Mouse (Mus musculus): ENCODE measurements around the gene Nipa1. TPM values are rescaled to one million over a fixed set of nuclear protein-coding genes. Genes with fewer than 3 reads are reported as not detected.

Gene Nipa1
- polyA plus RNA-seq, 1 experiment: 2.2 TPM

DNA sequence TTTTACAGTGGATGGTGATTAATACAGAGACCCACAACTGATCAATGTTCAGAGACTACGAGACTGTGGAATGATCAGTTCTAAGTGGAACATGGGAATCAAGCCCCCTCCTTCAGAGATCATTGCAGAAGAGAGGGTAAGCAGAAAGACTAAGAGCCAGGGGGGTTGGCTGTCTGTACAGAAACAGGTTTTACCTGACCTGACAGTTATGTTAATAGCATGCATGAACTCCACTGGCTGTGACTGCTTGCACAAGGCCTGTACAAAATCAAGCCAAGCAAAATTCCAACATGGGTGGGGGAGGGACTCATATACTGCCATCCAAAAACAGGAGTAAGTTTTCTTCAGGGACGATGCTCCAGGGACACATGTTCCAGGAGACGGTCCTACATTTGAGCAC, 28.6 kb downstream of the Nipa1 start:
- no peak overlapping the region for H3K4me2 ChIP-seq (ENCODE audit: low read depth)
- no peaks in the 10 kb centered on the region for H3K36me3 ChIP-seq (ENCODE audit: control insufficient read depth, insufficient read depth)
- H3K4me3 ChIP-seq: no peak overlapping the region
- H3ac ChIP-seq (ENCODE audit: control insufficient read depth, insufficient read length): no peak overlapping the region
- no peaks in the 10 kb centered on the region for H3K79me2 ChIP-seq (ENCODE audit: control insufficient read depth, insufficient read depth)
- no peaks in the 10 kb centered on the region for H3K27me3 ChIP-seq (ENCODE audit: control insufficient read depth, insufficient read depth, insufficient read length)
- TF ChIP-seq MYOD1 (IDR thresholded peaks at IDR 0.05; ENCODE audit: control insufficient read depth in 1 of 3, insufficient read length in 2 of 3, low read depth in 2 of 3) (no peak), SRF (IDR thresholded peaks at IDR 0.05; ENCODE audit: control insufficient read depth, insufficient read length, low read depth) (no peak), TCF3 (IDR thresholded peaks at IDR 0.05; ENCODE audit: insufficient read length, low read depth) (no peak), USF1 (IDR thresholded peaks at IDR 0.05; ENCODE audit: low read depth) (no peak), TCF12 (IDR thresholded peaks at IDR 0.05; ENCODE audit: insufficient read depth, poor library complexity, severe bottlenecking) (no peak), POLR2A (IDR thresholded peaks at IDR 0.05; ENCODE audit: insufficient read length, low read depth) (no peak), CEBPB (IDR thresholded peaks at IDR 0.05; ENCODE audit: insufficient read depth, poor library complexity, severe bottlenecking) (no peak), MAX (IDR thresholded peaks at IDR 0.05; ENCODE audit: low read depth) (no peak), REST (IDR thresholded peaks at IDR 0.05; ENCODE audit: insufficient read depth, insufficient read length) (no peak), E2F4 (IDR thresholded peaks at IDR 0.05; ENCODE audit: insufficient read depth) (no peak), POLR2AphosphoS2 (IDR thresholded peaks at IDR 0.05; ENCODE audit: insufficient read length, low read depth) (no peak), MYOG (IDR thresholded peaks at IDR 0.05; ENCODE audit: control insufficient read depth in 1 of 3, insufficient read depth in 1 of 3, insufficient read length in 2 of 3, low read depth in 2 of 3) (no peak)

DNA sequence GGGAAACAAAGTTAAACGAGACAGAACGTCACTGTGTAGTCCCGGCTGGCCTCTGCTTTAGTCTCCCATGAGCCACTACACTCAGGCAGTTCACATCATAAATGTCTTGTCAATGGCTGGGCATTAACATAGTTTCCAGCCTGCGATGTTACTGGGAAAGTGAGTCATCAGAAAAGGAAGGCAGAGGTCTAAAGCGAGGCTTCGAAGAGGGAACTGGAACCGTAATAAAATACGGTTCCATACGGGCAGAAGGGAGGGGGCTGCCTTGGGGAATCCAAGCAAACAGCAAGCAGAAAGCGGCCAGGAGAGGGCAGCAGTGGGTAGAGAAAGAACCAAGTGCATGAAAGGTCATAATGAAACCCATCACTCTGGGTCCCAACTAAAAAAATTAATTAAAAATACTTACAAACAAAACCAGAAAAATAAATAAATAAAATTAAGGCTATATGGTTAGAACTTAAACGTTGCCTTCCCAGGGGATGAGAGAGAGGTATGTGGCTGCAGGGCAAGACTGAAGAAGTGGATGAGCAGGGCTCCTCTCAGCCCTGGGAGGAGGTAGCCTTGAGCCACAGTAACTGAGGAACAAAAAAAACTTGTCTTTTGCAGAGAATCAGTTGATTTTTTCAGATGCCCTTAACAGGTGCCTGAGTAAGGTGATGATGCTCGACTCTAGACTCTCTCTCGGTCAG, 33.1 kb downstream of the Nipa1 start:
- Histone ChIP-seq H3K4me3 (no peak overlapping the region), H3K36me3 (ENCODE audit: control insufficient read depth, insufficient read depth) (no peaks in the 10 kb centered on the region), H3K27me3 (ENCODE audit: control insufficient read depth, insufficient read depth, insufficient read length) (no peaks in the 10 kb centered on the region), H3K4me2 (ENCODE audit: low read depth) (peak overlapping the region; percentile 38), H3ac (ENCODE audit: control insufficient read depth, insufficient read length) (no peak overlapping the region), H3K79me2 (ENCODE audit: control insufficient read depth, insufficient read depth) (no peaks in the 10 kb centered on the region)
- TF ChIP-seq SRF (IDR thresholded peaks at IDR 0.05; ENCODE audit: control insufficient read depth, insufficient read length, low read depth): no peak
- no peak for TF ChIP-seq TCF3 (IDR thresholded peaks at IDR 0.05; ENCODE audit: insufficient read length, low read depth)
- TF ChIP-seq TCF12 (IDR thresholded peaks at IDR 0.05; ENCODE audit: insufficient read depth, poor library complexity, severe bottlenecking): no peak
- no peak for TF ChIP-seq MYOG (IDR thresholded peaks at IDR 0.05; ENCODE audit: control insufficient read depth in 1 of 3, insufficient read depth in 1 of 3, insufficient read length in 2 of 3, low read depth in 2 of 3)
- TF ChIP-seq MAX (IDR thresholded peaks at IDR 0.05; ENCODE audit: low read depth): no peak
- no peak for TF ChIP-seq USF1 (IDR thresholded peaks at IDR 0.05; ENCODE audit: low read depth)
- TF ChIP-seq CEBPB (IDR thresholded peaks at IDR 0.05; ENCODE audit: insufficient read depth, poor library complexity, severe bottlenecking): no peak
- no peak for TF ChIP-seq E2F4 (IDR thresholded peaks at IDR 0.05; ENCODE audit: insufficient read depth)
- no peak for TF ChIP-seq MYOD1 (IDR thresholded peaks at IDR 0.05; ENCODE audit: control insufficient read depth in 1 of 3, insufficient read length in 2 of 3, low read depth in 2 of 3)
- TF ChIP-seq POLR2A (IDR thresholded peaks at IDR 0.05; ENCODE audit: insufficient read length, low read depth): no peak
- TF ChIP-seq POLR2AphosphoS2 (IDR thresholded peaks at IDR 0.05; ENCODE audit: insufficient read length, low read depth): no peak
- no peak for TF ChIP-seq REST (IDR thresholded peaks at IDR 0.05; ENCODE audit: insufficient read depth, insufficient read length)

DNA sequence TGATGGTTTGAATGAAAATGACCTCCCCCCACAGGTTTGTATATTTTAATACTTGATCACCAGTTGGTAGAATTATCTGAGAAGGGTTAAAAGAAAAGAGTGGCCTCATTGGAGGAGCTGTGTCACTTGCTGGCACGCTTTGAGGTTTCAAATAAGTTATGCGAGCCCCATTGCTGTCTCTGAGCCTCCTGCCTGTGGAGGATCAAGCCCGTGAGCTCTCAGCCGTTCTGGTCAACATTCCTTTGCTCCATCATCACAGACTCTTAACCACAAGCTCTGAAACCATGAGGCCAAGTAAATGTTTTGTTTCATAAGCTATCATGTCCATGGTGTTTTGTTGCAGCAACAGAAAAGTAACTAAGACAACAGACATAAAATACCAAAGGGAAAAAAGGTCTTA, 35.0 kb downstream of the Nipa1 start:
- Histone ChIP-seq H3K36me3 (ENCODE audit: control insufficient read depth, insufficient read depth) (no peaks in the 10 kb centered on the region), H3K79me2 (ENCODE audit: control insufficient read depth, insufficient read depth) (no peaks in the 10 kb centered on the region), H3K4me3 (no peak overlapping the region), H3ac (ENCODE audit: control insufficient read depth, insufficient read length) (no peak overlapping the region), H3K27me3 (ENCODE audit: control insufficient read depth, insufficient read depth, insufficient read length) (no peaks in the 10 kb centered on the region), H3K4me2 (ENCODE audit: low read depth) (no peak overlapping the region)
- no peak for TF ChIP-seq POLR2A (IDR thresholded peaks at IDR 0.05; ENCODE audit: insufficient read length, low read depth)
- no peak for TF ChIP-seq MYOD1 (IDR thresholded peaks at IDR 0.05; ENCODE audit: control insufficient read depth in 1 of 3, insufficient read length in 2 of 3, low read depth in 2 of 3)
- TF ChIP-seq REST (IDR thresholded peaks at IDR 0.05; ENCODE audit: insufficient read depth, insufficient read length): no peak
- no peak for TF ChIP-seq CEBPB (IDR thresholded peaks at IDR 0.05; ENCODE audit: insufficient read depth, poor library complexity, severe bottlenecking)

DNA sequence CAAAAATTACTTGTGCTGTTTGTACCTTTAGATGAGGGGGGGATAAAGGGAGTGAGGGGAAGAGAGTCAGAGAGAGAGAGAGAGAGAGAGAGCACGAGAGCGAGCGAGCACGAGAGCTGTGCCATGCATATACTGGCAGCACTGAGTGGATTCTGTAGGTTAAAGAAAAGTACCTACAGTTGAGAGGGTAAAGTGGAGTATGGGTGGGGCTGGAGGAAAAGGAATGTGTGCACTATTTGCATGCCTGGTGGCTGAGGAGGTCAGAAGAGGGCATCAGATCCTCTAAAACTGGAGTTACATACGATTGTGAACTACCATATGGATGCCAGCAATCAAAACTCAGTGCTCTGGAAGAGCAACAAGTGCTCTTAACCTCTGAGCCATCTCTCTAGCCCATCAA, 36.6 kb downstream of the Nipa1 start:
- no peak overlapping the region for H3ac ChIP-seq (ENCODE audit: control insufficient read depth, insufficient read length)
- no peaks in the 10 kb centered on the region for H3K27me3 ChIP-seq (ENCODE audit: control insufficient read depth, insufficient read depth, insufficient read length)
- H3K79me2 ChIP-seq (ENCODE audit: control insufficient read depth, insufficient read depth): no peaks in the 10 kb centered on the region
- TF ChIP-seq MYOD1 (IDR thresholded peaks at IDR 0.05; ENCODE audit: control insufficient read depth in 1 of 3, insufficient read length in 2 of 3, low read depth in 2 of 3): no peak
- TF ChIP-seq MYOG (IDR thresholded peaks at IDR 0.05; ENCODE audit: control insufficient read depth in 1 of 3, insufficient read depth in 1 of 3, insufficient read length in 2 of 3, low read depth in 2 of 3): no peak
- TF ChIP-seq MAX (IDR thresholded peaks at IDR 0.05; ENCODE audit: low read depth): no peak
- no peak for TF ChIP-seq REST (IDR thresholded peaks at IDR 0.05; ENCODE audit: insufficient read depth, insufficient read length)
- TF ChIP-seq TCF12 (IDR thresholded peaks at IDR 0.05; ENCODE audit: insufficient read depth, poor library complexity, severe bottlenecking): no peak
- no peak for TF ChIP-seq SRF (IDR thresholded peaks at IDR 0.05; ENCODE audit: control insufficient read depth, insufficient read length, low read depth)
- no peak for TF ChIP-seq POLR2A (IDR thresholded peaks at IDR 0.05; ENCODE audit: insufficient read length, low read depth)
- TF ChIP-seq TCF3 (IDR thresholded peaks at IDR 0.05; ENCODE audit: insufficient read length, low read depth): no peak
- H3K4me2 ChIP-seq (ENCODE audit: low read depth): no peak overlapping the region
- H3K4me3 ChIP-seq: no peak overlapping the region
- no peaks in the 10 kb centered on the region for H3K36me3 ChIP-seq (ENCODE audit: control insufficient read depth, insufficient read depth)

Measured in myocyte (in vitro differentiated cells).